Mouse (Mus musculus): Measurements from ENCODE around the gene Dcdc2b.

The Dcdc2b gene

DNA sequence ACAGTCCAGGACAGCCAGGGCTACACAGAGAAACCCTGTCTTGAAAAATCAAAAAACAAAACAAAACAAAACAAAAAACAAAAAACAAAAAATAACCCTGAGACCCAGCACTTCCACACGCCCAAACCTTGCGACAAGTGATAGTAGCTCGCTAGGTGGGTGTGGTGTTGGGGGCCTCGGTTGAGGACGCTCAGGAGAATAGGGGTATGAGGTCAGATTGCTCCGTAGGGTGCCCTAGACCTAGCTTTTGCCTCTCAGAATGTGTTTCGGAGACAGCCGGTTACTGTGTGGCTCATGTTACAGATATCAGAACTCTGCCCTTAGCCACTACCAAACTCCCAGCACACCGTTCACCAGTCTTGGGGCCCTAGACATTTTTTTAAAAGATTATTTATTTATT is 28.3 kb downstream of the Dcdc2b start:
- in situ Hi-C loops (cut with MboI; ENCODE audit: low pct_unique_long_range_greater_than_20kb in 1 of 2, low sequenced_read_pairs in 2 of 2, unreplicated experiment in 1 of 2), result no loop called here

DNA sequence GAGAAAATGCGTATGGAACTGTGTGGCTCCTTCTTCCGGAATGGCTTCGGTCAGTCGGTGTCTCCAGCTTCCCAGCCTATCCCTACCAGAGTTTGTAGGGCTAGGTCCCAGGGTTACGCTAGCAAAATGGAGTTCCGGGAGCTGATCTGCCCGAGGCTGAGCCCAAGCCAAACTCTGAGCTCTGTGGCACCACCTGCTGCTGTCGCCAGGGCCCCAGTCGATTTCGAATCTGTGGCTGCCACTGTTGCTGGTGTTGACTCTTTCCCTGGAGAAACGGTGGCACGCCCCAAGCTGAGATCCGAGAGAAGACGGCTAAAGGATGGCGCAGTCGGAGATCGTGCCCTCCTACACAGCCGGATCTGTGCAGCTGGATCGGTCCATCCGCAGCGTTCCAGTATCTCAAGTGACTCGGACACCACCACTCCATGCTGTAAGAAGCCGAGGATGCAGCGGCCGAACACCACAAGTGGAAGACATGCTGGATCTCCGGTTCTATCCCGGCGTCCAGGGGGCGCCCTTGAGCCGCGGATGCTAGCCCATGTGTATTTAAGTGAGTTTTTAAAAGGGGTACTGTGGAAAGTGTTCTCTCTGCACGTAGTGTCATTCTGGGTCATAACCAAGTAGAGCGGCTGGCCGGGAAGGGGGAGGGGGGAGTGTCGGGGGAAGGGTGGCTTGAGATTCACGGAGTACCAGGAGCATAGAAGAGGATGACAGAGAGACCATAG is 29.0 kb downstream of the Dcdc2b start:
- in situ Hi-C loops (cut with MboI; ENCODE audit: low pct_unique_long_range_greater_than_20kb in 1 of 2, low sequenced_read_pairs in 2 of 2, unreplicated experiment in 1 of 2), result no loop called here

DNA sequence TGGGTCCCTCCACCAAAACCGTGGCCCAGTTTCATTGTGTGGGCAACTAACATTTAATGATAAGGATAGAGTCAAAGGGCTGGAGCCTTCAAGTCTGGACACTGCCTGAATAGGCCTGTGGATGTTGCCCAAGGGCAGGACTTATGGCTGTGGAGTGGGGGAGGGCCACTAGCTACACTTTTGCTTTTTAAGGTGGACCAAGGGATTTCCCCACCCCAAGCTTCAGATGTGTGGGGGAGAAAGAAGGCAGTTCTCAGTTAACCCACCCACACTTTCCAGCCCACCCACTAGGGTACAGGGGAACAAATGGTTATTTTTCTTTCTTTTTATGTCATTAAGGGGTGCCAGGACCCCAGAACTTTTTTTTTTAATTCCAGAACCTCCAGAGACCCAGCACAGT is 29.7 kb downstream of the Dcdc2b start:
- in situ Hi-C loops (cut with MboI; ENCODE audit: low pct_unique_long_range_greater_than_20kb in 1 of 2, low sequenced_read_pairs in 2 of 2, unreplicated experiment in 1 of 2), result no loop called here

DNA sequence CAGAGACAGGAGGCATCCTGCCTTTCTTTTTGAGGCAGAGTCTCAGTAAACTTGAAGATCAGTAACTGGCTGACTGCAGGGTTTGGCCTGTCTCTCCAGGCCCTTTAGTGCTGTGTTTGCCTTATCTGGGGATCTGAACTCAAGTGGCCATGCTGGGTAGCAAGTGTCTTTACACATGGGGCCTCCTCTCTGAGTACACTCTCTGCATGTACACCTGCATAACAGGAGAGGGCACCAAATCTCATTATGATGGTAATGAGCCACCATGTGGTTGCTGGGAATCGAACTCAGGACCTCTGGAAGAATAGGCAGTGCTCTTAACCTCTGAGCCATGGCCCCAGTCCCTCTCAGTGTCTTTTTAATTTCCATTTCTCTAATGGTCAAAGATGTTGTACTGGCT is 31.8 kb downstream of the Dcdc2b start:
- in situ Hi-C loops (cut with MboI; ENCODE audit: low pct_unique_long_range_greater_than_20kb in 1 of 2, low sequenced_read_pairs in 2 of 2, unreplicated experiment in 1 of 2), result no loop called here

DNA sequence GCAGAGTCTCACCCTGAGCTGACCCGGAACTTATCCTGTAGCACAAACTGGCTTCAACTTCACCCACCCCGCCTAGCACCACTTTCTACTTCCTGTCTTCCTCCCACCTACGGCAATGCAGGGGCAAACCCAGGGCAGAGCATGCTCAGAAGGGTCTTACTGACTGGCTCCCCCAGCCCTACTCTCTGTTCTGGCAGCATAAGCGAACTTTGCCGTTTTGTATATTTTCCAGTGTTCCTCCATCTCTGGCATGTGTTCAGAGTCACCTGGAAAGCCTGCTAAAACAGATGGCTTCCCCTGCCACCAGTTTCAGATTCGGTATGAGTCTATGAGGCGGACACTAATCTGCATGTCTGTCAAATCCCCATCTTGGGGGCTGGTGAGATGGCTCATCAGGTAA is 33.7 kb downstream of the Dcdc2b start:
- in situ Hi-C loops (cut with MboI; ENCODE audit: low pct_unique_long_range_greater_than_20kb in 1 of 2, low sequenced_read_pairs in 2 of 2, unreplicated experiment in 1 of 2), result no loop called here

DNA sequence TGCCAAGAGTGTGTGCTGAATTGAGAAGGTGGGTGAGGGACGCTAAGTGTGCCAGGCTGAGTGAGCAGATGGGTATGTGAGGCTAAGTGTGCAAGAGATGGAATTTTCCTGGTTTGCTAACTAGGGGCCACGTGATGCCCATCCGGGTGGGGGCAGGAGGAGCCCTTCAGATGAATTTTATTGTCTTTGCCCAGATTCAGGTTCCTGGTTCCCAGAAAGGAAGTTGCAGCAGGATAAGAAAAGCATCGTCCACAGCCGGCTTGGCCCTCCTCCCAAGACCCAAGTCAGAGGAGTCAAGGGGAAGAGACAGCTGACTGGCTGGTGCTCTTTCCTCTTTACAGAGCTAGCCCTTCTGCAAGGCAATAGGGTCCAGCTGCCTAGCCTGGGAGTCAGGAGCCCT is 35.6 kb downstream of the Dcdc2b start, which contains the start of gene Fam167b:
TSS of gene Fam167b (minus strand) at position 84 of the 400 bp plus-strand sequence.
- in situ Hi-C loops (cut with MboI; ENCODE audit: low pct_unique_long_range_greater_than_20kb in 1 of 2, low sequenced_read_pairs in 2 of 2, unreplicated experiment in 1 of 2), result no loop called here

DNA sequence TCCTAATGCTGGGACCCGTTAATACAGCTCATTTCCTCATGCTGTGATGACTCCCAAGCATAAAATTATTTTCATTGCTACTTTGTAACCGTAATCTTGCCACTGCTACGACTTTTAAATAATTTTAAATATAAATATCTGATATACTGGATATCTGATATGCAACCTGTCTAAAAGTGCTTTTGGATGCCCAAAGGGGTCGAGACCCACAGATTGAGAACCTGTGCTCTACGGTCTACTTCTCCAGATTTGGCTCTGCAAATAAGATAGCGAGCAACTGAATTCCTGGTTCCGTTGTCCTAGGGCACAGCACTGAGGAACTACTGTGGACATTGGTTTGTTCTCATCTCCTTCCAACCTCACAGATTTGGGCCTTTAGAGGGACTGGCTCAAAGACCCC is 36.4 kb downstream of the Dcdc2b start:
- in situ Hi-C loops (cut with MboI; ENCODE audit: low pct_unique_long_range_greater_than_20kb in 1 of 2, low sequenced_read_pairs in 2 of 2, unreplicated experiment in 1 of 2), result no loop called here

DNA sequence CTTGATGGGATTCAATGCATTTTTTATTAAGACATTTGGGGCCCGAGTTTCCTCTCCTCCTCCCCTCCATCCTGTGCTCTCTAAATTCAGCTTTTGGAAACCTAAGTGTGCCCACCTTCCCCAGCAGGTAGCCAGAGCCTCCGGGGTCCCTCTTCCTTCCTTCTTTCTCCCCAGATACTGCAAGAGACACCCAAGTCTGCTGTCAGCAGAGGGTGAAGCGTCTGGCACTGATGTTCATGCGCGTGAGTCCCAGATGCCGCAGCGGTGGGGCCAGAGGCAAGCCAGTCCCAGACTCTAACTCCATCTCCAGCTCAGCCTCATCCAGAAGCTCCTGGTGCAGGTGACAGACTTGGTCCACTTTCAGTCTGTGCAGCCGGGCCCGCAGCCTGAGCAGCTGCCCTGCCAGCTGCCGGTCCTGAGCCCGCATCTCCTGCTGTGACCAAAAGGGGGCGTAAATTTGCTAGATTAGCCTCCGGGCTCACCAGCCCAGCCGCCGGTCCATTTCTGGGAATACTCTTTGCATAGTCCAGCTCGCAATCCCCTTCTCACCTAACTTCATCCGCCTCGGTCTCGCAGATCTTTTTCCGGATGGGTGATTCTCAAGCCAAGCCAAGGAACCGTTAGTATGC is 37.1 kb downstream of the Dcdc2b start:
- in situ Hi-C loops (cut with MboI; ENCODE audit: low pct_unique_long_range_greater_than_20kb in 1 of 2, low sequenced_read_pairs in 2 of 2, unreplicated experiment in 1 of 2), result no loop called here

DNA sequence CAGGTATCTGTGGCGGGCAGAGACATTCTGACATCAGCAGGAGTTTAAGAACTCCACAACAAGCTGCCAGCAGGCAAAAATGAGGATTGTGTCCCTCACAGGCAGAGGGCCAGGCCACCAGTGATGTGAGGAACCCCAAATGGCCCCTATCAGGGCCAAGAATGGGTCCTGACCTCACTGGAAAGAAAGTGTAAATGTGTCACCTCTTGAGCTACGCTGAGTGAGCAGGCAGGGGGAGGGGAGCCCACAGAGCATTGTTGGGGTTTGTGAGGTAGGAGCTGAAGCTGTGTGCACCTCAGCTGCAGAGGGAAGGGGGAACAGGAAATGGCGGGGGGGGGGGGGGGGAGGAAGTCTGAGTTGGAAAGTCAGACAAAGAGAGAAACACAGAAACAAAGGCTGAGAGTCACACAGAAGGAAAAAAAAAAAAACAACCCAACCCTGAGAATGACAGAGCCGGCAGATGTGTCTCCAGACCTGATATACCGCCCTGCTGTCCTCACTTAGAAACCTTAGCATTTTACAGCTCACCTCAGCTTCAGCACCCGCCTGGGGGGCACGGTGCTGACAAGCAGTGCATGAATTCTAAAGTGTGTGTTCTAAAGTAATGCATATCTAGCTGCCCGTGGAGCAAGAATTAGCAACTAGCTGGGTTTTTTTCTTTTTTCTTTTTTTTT is 38.7 kb downstream of the Dcdc2b start:
- in situ Hi-C loops (cut with MboI; ENCODE audit: low pct_unique_long_range_greater_than_20kb in 1 of 2, low sequenced_read_pairs in 2 of 2, unreplicated experiment in 1 of 2), result no loop called here

DNA sequence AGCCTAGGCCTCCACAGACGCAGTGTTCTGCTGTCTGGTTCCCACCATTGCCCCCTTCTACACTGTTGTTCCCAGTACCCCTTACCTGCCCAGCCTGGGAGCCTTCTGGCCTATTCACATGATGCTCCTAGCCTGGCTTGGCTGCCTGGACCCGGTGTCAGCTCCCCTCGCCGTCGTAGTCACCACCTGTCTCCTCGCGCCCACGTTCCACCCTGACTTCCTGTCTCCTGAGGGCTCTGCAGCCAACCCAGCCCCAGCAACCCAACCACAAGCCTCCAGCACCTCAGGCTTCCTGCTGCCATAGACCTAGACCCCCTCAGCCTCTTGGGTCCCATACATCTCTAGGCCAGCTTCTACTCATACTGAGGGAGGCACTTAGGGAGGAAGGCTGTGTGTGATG is 40.6 kb downstream of the Dcdc2b start, which contains the start of gene Lck:
TSS of gene Lck (minus strand) at position 212 of the 400 bp plus-strand sequence.
- in situ Hi-C loops (cut with MboI; ENCODE audit: low pct_unique_long_range_greater_than_20kb in 1 of 2, low sequenced_read_pairs in 2 of 2, unreplicated experiment in 1 of 2), result no loop called here

DNA sequence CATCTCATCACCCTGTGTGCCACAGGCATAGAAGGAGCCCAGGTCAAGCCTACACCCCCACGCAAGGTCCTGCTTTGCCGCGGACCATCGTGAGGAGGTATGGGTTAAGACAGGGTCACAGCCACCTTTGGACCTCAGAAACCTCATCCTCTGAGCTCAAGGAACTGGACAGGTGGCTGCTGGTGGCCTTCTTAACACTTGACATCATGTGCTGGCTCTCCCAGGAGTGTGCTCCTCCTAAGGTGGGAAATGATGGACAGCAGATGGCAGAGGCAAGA is 41.0 kb downstream of the Dcdc2b start:
- in situ Hi-C loops (cut with MboI; ENCODE audit: low pct_unique_long_range_greater_than_20kb in 1 of 2, low sequenced_read_pairs in 2 of 2, unreplicated experiment in 1 of 2), result no loop called here

DNA sequence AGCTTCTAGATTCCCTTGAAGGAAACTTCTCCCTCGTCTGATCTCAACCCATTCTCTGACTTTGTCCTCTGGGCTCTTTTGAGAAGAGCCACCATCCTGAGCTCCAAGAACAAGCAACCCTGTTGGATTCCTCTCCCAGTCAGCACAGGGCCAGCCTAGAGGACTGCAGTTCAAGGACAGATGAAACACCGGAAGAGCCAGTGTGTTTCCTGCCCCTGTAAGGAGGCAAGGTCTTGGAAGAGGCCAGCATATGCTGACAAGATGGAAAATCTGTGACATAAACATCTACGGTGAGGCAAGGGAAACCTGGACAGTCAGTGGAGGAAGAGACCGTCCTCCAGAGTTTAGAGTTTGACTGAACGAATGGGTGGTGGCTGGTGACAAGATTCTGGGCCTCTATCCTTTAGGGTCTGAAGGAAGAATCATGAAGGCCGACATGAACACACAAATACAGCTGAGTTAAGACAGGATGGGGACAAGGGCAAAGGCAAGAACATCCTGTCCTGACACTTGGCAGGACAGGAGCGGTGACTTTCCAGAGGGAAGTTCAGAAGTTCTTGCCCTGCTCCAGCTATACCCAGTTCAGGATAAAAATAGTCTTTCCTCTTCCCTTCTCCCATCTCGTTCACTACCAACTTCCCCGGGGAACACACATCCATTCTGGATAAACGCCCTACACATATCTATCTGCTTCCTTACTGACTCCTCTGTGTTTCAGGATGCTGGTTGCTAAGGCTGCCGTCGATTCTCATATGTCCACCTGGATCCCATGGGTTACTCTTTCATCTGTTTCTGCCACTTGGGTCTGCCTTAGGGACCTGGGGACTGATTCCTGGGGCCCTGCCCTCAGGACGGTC is 41.6 kb downstream of the Dcdc2b start:
- in situ Hi-C loops (cut with MboI; ENCODE audit: low pct_unique_long_range_greater_than_20kb in 1 of 2, low sequenced_read_pairs in 2 of 2, unreplicated experiment in 1 of 2), result no loop called here

DNA sequence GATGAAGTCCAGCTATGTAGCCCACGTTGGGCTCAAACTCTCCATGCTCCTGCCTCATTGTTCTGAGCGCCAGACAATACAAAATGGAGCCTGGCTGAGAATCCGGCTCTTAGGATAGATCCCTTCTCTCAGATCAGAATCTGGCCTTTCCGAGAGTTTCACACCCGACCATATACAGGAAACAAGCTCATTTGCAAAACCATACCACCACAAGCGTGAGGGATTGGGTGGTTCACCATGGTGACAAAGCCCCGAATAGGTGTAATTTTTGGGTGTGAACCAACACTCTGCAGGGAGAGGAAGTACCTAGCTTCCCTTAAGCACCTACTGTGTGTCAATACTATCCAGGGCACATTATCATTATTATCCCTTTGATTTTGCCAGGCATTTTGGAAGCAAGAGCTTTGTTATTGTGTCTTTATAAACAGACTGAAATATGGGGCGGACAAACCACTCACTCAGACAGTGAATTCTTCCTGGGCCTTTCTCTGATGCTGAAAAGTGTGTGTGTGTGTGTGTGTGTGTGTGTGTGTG is 42.4 kb downstream of the Dcdc2b start:
- in situ Hi-C loops (cut with MboI; ENCODE audit: low pct_unique_long_range_greater_than_20kb in 1 of 2, low sequenced_read_pairs in 2 of 2, unreplicated experiment in 1 of 2), result no loop called here

DNA sequence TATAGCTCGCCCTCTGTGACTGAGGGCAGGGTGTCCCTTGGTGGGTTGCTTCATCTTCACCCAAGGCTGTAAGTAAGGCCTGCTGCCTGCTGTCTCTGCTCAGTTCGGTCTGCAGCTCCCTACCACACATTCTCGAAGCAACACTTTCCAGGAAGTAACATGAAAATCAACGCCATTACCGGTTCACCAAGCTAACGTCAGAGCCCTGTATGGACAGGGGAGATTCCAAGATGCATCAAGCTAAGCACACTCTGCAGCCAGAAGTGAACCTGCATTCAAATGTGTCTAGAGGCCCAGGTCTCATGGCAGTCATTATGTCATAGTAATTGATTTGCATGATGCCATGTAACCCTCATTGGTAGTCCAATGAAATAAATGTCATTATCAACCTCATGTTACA is 44.0 kb downstream of the Dcdc2b start:
- in situ Hi-C loops (cut with MboI; ENCODE audit: low pct_unique_long_range_greater_than_20kb in 1 of 2, low sequenced_read_pairs in 2 of 2, unreplicated experiment in 1 of 2), result no loop called here

DNA sequence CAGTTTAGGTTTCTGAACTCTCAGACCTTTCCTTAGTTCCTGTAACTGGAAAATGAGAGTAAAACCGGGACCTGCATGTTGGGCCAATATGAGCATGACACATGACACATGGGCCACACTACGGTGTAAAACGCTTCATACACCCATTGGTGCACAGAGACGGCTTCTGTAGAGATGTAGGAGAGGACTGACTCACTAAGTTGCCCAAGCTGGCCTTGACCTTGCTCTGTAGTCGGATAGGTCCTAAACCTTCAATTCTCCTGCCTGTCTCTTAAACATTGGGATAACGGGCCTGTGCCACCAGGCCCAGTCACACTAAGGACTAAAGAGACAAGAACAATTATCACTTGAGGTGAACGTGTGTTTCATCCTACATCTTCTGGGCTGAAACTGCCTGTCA is 45.7 kb downstream of the Dcdc2b start:
- in situ Hi-C loops (cut with MboI; ENCODE audit: low pct_unique_long_range_greater_than_20kb in 1 of 2, low sequenced_read_pairs in 2 of 2, unreplicated experiment in 1 of 2), result no loop called here

DNA sequence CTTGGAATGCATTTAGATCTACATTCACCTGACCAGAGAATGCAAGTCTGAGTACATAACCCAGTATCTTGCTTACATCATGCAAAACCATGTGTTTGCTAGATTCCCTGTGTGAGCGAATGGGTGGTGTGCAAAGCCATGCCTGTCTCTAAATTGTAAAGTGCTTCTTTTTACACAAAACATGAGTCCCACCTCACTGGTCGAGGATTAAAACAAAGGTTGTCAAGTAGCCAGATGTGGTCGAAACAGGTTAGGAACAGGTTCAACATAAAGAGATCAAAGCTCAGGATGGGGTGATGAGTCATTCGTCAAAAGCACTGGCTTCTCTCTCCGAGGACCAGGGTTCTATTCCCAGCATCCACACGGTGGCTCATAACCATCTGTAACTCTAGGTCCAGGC is 48.9 kb downstream of the Dcdc2b start:
- in situ Hi-C loops (cut with MboI; ENCODE audit: low pct_unique_long_range_greater_than_20kb in 1 of 2, low sequenced_read_pairs in 2 of 2, unreplicated experiment in 1 of 2), result no loop called here

DNA sequence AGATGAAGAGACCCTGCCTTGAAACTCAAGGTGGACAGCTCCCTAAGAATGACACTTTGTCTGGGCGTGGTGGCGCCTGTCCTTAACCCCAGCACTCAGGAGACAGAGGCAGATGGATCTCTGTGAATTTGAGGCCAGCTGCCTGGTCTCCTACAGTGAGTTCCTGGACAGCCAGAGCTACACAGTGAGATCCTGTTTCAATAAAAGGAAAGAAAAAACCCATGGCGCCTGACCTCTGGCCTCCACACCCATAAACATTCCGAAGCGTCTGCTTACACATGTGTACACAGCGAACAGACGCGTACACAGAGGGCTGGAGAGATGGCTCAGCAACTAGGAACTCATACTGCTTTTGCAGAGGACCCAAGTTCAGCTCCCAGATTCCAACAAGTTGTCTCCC is 50.3 kb downstream of the Dcdc2b start:
- in situ Hi-C loops (cut with MboI; ENCODE audit: low pct_unique_long_range_greater_than_20kb in 1 of 2, low sequenced_read_pairs in 2 of 2, unreplicated experiment in 1 of 2), result no loop called here

DNA sequence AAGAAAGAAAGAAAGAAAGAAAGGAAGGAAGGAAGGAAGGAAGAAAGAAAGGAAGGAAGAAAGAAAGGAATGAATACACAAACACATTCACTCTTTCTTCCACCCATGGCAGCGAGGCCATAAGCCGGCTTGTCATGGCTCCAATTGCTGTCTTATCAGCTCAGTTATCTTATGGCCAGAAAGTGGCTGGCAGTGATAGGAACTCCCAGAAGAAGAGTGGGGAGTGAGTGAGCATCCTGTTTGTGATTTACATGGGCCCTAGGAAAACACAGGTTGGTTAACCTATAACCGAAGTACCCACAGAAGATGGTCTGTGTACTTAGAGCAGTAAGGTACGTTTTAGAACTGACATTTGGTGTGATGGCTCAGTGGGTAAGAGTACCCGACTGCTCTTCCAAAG is 52.9 kb downstream of the Dcdc2b start:
- in situ Hi-C loops (cut with MboI; ENCODE audit: low pct_unique_long_range_greater_than_20kb in 1 of 2, low sequenced_read_pairs in 2 of 2, unreplicated experiment in 1 of 2), result no loop called here

Data from mouse embryonic stem cell (cell line).